24 mouse cellular contexts compared by ENCODE assay signal in the genomic region with DNA sequence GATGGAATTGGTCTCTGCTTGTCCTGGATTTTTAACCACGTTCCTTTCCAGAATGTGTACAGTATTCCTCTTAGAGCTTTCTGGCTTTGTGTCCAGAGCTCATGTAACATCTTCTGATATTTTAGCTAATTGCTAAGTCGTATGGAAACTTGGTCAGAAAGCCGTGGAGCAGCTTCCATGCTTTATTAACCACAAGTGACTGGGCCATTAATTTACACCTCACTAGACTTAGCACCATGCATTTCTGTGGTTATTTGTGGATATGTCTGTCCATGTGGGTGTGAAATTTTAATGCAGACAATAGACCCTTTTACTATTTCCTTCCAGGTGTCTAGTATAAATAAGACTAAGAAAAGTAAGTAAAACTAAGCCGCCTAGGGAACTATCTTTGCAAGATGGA. TPM values are rescaled to one million over a fixed set of nuclear protein-coding genes. Genes with fewer than 3 reads are reported as not detected.
DNase-seq lines count a peak whose midpoint lies in the region; ATAC-seq and TF ChIP-seq lines count a peak whose summit lies in the region.
"Had no signal": no experiment of that assay in that cellular context is flagged by ENCODE, and none has a peak within 500 bp of the region (broad histone marks: within the 10 kb centered on the region; RNA-seq: fewer than 3 reads in every experiment).

No protein-coding gene starts in this region.

- no peaks in the 10 kb centered on the region for H3K36me3 ChIP-seq in heart, embryonic 16.5 days (ENCODE audit: control insufficient read depth, insufficient read depth)
- H3K36me3 ChIP-seq in forebrain, embryonic 16.5 days (ENCODE audit: control insufficient read depth, insufficient read depth): no peaks in the 10 kb centered on the region
- H3K36me3 ChIP-seq: G1E had no signal

- DNase-seq in heart, adult 8-10 months (ENCODE audit: low spot score): no peak
- peak; percentile 76 for DNase-seq in Muller cell, postnatal 12 days (ENCODE audit: inconsistent ontology term)
- DNase-seq in Patski (ENCODE audit: low read depth, low spot score): peak; percentile 80
- no peak for DNase-seq in gastrocnemius, postnatal 25 days
- DNase-seq: adrenal gland, adult 2 months; adrenal gland, adult 8-10 months; adrenal gland, postnatal 10 days; adrenal gland, postnatal 14 days; adrenal gland, postnatal 25 days; adrenal gland, postnatal 36 days; B cell, adult 2 months; cerebellum, adult 11 months; cerebellum, adult 11-12 months; cerebellum, adult 18-20 months; cerebellum, adult 2 months; cerebellum, adult 8-10 months had no signal

- ATAC-seq in heart, embryonic 16.5 days (replicated peaks; ENCODE audit: extremely low read depth, insufficient read depth, low FRiP score): peak; percentile 10; the same call in 1 of the 2 replicates
- peak; percentile 26 for ATAC-seq in Patski
- no peak for ATAC-seq in forebrain, embryonic 16.5 days
- ATAC-seq: activated CD4-positive, CD25-positive, alpha-beta regulatory T cell, adult 4 months; CD4-positive, CD25-positive, alpha-beta regulatory T cell, adult 4 months had no signal

- no peak overlapping the region for H3K4me2 ChIP-seq in heart, embryonic 16.5 days (ENCODE audit: low read depth, low read length)
- no peak overlapping the region for H3K4me2 ChIP-seq in forebrain, embryonic 16.5 days (ENCODE audit: low read length)

- no peak overlapping the region for H3K9ac ChIP-seq in heart, embryonic 16.5 days (ENCODE audit: low read length)
- no peak overlapping the region for H3K9ac ChIP-seq in forebrain, embryonic 16.5 days (replicated peaks; ENCODE audit: low read depth, low read length)

- no peaks in the 10 kb centered on the region for H3K27me3 ChIP-seq in heart, embryonic 16.5 days (ENCODE audit: control insufficient read depth, insufficient read depth, low read length)
- peaks cover 8% of the 10 kb centered on the region for H3K27me3 ChIP-seq in Patski
- H3K27me3 ChIP-seq in forebrain, embryonic 16.5 days (replicated peaks; ENCODE audit: control insufficient read depth, insufficient read depth, low read length): no peaks in the 10 kb centered on the region
- H3K27me3 ChIP-seq: CH12.LX had no signal

- no peaks in the 10 kb centered on the region for H3K4me1 ChIP-seq in heart, embryonic 16.5 days (ENCODE audit: control insufficient read depth, insufficient read depth, low read length)
- H3K4me1 ChIP-seq in forebrain, embryonic 16.5 days (replicated peaks; ENCODE audit: control insufficient read depth, insufficient read depth, low read length): no peaks in the 10 kb centered on the region

- CTCF ChIA-PET in Patski (lab: Charles Lee): interaction anchor here (1.0 to 1.2 kb wide), 2 partner anchors 16 to 53 kb away, joined by 3 read pairs; no protein-coding TSS in a partner anchor

- H3K9me3 ChIP-seq in heart, embryonic 16.5 days (replicated peaks; ENCODE audit: control insufficient read depth, low read length): no peaks in the 10 kb centered on the region
- H3K9me3 ChIP-seq in forebrain, embryonic 16.5 days (ENCODE audit: control insufficient read depth, low read length): no peaks in the 10 kb centered on the region
- H3K9me3 ChIP-seq: G1E had no signal

- TF ChIP-seq CTCF in Patski (IDR thresholded peaks at IDR 0.05): no peak

- 79% methylated on average over 4 of the region's 4 CpGs for WGBS in heart, embryonic 16.5 days
- WGBS in forebrain, embryonic 16.5 days: 72% methylated on average over 4 of the region's 4 CpGs

- H3K27ac ChIP-seq in heart, embryonic 16.5 days (ENCODE audit: low read length): no peak overlapping the region
- H3K27ac ChIP-seq in forebrain, embryonic 16.5 days (ENCODE audit: low read length): no peak overlapping the region

- H3K4me3 ChIP-seq in heart, embryonic 16.5 days (ENCODE audit: low read length): no peak overlapping the region
- no peak overlapping the region for H3K4me3 ChIP-seq in forebrain, embryonic 16.5 days (replicated peaks; ENCODE audit: low read length)

- POLR2A ChIA-PET in Patski (lab: Charles Lee): interaction anchor here (1.1 kb wide), 1 partner anchor 29 kb away, joined by 4 read pairs; no protein-coding TSS in a partner anchor

- in situ Hi-C loops in Patski (cut with MboI; ENCODE audit: low pct_unique_long_range_greater_than_20kb): no loop called here

RNA-seq across cellular contexts. Expression of gene Nrsn1, which starts 7.6 kb away (rescaled TPM):
- 0.47 and 1.1 TPM in 2 replicates for polyA plus RNA-seq in heart, embryonic 16.5 days (2015; fragmentation: Nextera tagmentation; extraction: Ambion mirVana)
- total RNA-seq in heart, adult 8-10 months (2022): under 1 TPM in 3 of 4 experiments, not detected in 1; 0.19 to 0.28 (median 0.20) TPM
- 0.14 TPM for polyA plus RNA-seq in Patski (2021)
- 32.9 and 40.0 TPM in 2 replicates for polyA plus RNA-seq in forebrain, embryonic 16.5 days (2015; fragmentation: Nextera tagmentation; extraction: Ambion mirVana)
- total RNA-seq in gastrocnemius, postnatal 25 days (2021): not detected
- total RNA-seq: CH12.LX, MEL had no signal
- polyA plus RNA-seq: activated CD4-positive, CD25-positive, alpha-beta regulatory T cell, adult 4 months; C2C12; CD4-positive, CD25-positive, alpha-beta regulatory T cell, adult 4 months; G1E had no signal

Comparison
In these comparisons a context has a peak if more than half of its experiments do, and no peak if none do; other contexts are left out.
1. DNase-seq: peak in Muller cell, postnatal 12 days (single experiment) and Patski (single experiment); none in heart, adult 8-10 months (single experiment) and gastrocnemius, postnatal 25 days (single experiment).
2. RNA of gene Nrsn1, which starts 7.6 kb away (polyA plus RNA-seq): 32.9 to 40.0 TPM in forebrain, embryonic 16.5 days; 0.47 to 1.1 TPM in heart, embryonic 16.5 days and 0.14 TPM in Patski (single experiment); every median in the first group is over 10 times any median in the second.